Comparison of ENCODE assay signal across 19 mouse cellular contexts in the genomic region with DNA sequence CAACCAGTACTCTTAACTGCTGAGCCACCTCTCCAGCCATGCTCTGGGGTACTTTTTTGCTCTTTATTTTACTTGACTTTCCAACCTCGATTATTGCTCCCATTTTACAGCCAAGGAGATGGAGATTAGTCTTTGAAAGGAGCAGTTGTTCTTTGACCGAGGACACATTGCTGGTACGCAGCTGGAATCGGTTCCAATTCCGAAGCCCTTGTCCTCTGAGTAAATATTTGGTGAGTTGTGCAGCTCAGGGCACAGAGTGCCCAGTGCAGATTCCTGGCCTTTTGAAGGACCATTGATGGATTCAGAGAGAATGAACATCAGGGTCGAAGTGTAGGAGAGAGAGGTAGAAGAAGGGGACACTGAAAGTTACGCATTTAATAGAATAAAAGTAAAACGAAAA. TPM values are rescaled to one million over a fixed set of nuclear protein-coding genes. Genes with fewer than 3 reads are reported as not detected.
DNase-seq lines count a peak whose midpoint lies in the region; ATAC-seq and TF ChIP-seq lines count a peak whose summit lies in the region.
"Had no signal": no experiment of that assay in that cellular context is flagged by ENCODE, and none has a peak within 500 bp of the region (broad histone marks: within the 10 kb centered on the region; RNA-seq: fewer than 3 reads in every experiment).

No protein-coding gene starts in this region.

- no peaks in the 10 kb centered on the region for H3K27me3 ChIP-seq in liver, adult 2 months (ENCODE audit: control insufficient read depth, insufficient read depth, low read length)
- H3K27me3 ChIP-seq in stomach, embryonic 14.5 days (ENCODE audit: control insufficient read depth, insufficient read depth, low read length): no peaks in the 10 kb centered on the region
- no peaks in the 10 kb centered on the region for H3K27me3 ChIP-seq in stomach, postnatal 0 days (ENCODE audit: control insufficient read depth, insufficient read depth, low read length)
- no peaks in the 10 kb centered on the region for H3K27me3 ChIP-seq in liver, embryonic 12.5 days (replicated peaks)

- no peak overlapping the region for H3K9ac ChIP-seq in liver, adult 2 months (ENCODE audit: low read depth, low read length)
- no peak overlapping the region for H3K9ac ChIP-seq in stomach, embryonic 14.5 days (replicated peaks; ENCODE audit: low read depth, low read length)
- H3K9ac ChIP-seq in stomach, postnatal 0 days (ENCODE audit: low read length): no peak overlapping the region
- H3K9ac ChIP-seq in liver, embryonic 12.5 days: no peak overlapping the region
- H3K9ac ChIP-seq: forebrain, postnatal 0 days had no signal

- H3K36me3 ChIP-seq in liver, adult 2 months (ENCODE audit: control insufficient read depth, insufficient read depth, low read length): peaks cover 3% of the 10 kb centered on the region
- peaks cover 13% of the 10 kb centered on the region; the same call in 1 of the 2 replicates for H3K36me3 ChIP-seq in stomach, embryonic 14.5 days (ENCODE audit: control insufficient read depth, insufficient read depth, low read length)
- H3K36me3 ChIP-seq in stomach, postnatal 0 days (ENCODE audit: control insufficient read depth, insufficient read depth, low read length): no peaks in the 10 kb centered on the region
- peaks cover 21% of the 10 kb centered on the region; the same call in 1 of the 2 replicates for H3K36me3 ChIP-seq in liver, embryonic 12.5 days

- peaks cover 24% of the 10 kb centered on the region for H3K4me1 ChIP-seq in liver, adult 2 months (ENCODE audit: control insufficient read depth, insufficient read depth, low read length)
- H3K4me1 ChIP-seq in stomach, embryonic 14.5 days (ENCODE audit: control insufficient read depth, insufficient read depth, low read length): peaks cover 7% of the 10 kb centered on the region; the same call in 1 of the 2 replicates
- no peaks in the 10 kb centered on the region for H3K4me1 ChIP-seq in stomach, postnatal 0 days (replicated peaks; ENCODE audit: control insufficient read depth, insufficient read depth)
- peaks cover 49% of the 10 kb centered on the region for H3K4me1 ChIP-seq in liver, embryonic 12.5 days

- H3K4me2 ChIP-seq in stomach, embryonic 14.5 days (replicated peaks; ENCODE audit: low read depth, low read length): no peak overlapping the region
- H3K4me2 ChIP-seq in stomach, postnatal 0 days (replicated peaks; ENCODE audit: low read depth): no peak overlapping the region
- H3K4me2 ChIP-seq in liver, embryonic 12.5 days: peak overlapping the region; percentile 94

- H3K9me3 ChIP-seq in stomach, embryonic 14.5 days (ENCODE audit: control insufficient read depth, low read depth, low read length): no peaks in the 10 kb centered on the region
- no peaks in the 10 kb centered on the region for H3K9me3 ChIP-seq in stomach, postnatal 0 days (ENCODE audit: control insufficient read depth, low read length)
- no peaks in the 10 kb centered on the region for H3K9me3 ChIP-seq in liver, embryonic 12.5 days (replicated peaks)
- H3K9me3 ChIP-seq: heart, embryonic 10.5 days had no signal

- peak overlapping the region; percentile 83 for H3K27ac ChIP-seq in liver, adult 2 months (replicated peaks; ENCODE audit: insufficient read depth, low read depth, low read length)
- no peak overlapping the region for H3K27ac ChIP-seq in stomach, embryonic 14.5 days (ENCODE audit: low read length)
- H3K27ac ChIP-seq in stomach, postnatal 0 days (replicated peaks): no peak overlapping the region
- peak overlapping the region; percentile 50 for H3K27ac ChIP-seq in liver, embryonic 12.5 days
- H3K27ac ChIP-seq: heart, embryonic 10.5 days had no signal

- TF ChIP-seq EP300 in stomach, postnatal 0 days (optimal IDR thresholded peaks at IDR 0.05): no peak

- TF ChIP-seq CTCF in liver, adult 2 months (IDR thresholded peaks at IDR 0.05; ENCODE audit: low read depth, low read length): no peak
- no peak for TF ChIP-seq CTCF in stomach, postnatal 0 days (IDR thresholded peaks at IDR 0.05; ENCODE audit: low read depth)

- no peak for TF ChIP-seq POLR2A in liver, adult 2 months (IDR thresholded peaks at IDR 0.05; ENCODE audit: extremely low read depth, insufficient read depth, low read length)

- H3K4me3 ChIP-seq in liver, adult 2 months (ENCODE audit: insufficient read depth, low read depth, low read length): no peak overlapping the region
- H3K4me3 ChIP-seq in stomach, embryonic 14.5 days (ENCODE audit: low read depth, low read length): 0 out of 2 replicates have a peak overlapping the region, but pooled peaks have one; percentile 60
- H3K4me3 ChIP-seq in stomach, postnatal 0 days (ENCODE audit: low read depth, low read length): no peak overlapping the region
- H3K4me3 ChIP-seq in liver, embryonic 12.5 days: no peak overlapping the region

- H3K79me2 ChIP-seq in liver, adult 2 months (ENCODE audit: control insufficient read depth, insufficient read depth, low read length): peaks cover 2% of the 10 kb centered on the region; the same call in 1 of the 2 replicates

- DNase-seq in liver, adult 2 months (ENCODE audit: extremely low read depth, low read depth, low spot score): peak; percentile 97
- DNase-seq in liver: no peak
- DNase-seq in stomach, postnatal 0 days (ENCODE audit: low spot score): no peak
- DNase-seq in spleen, postnatal 4 days (ENCODE audit: low spot score in 2 of 2): no peak
- DNase-seq in left cerebral cortex, adult 18-20 months (ENCODE audit: low spot score in 2 of 2): no peak
- DNase-seq: adrenal gland, adult 2 months; forebrain, postnatal 0 days; gastrocnemius, postnatal 10 days; heart, postnatal 4 days had no signal

- 28% methylated on average over 8 of the region's 8 CpGs for WGBS in liver, adult 2 months
- WGBS in stomach, embryonic 14.5 days: 78% methylated on average over 8 of the region's 8 CpGs
- WGBS in stomach, postnatal 0 days: 74% methylated on average over 8 of the region's 8 CpGs
- 75% methylated on average over 8 of the region's 8 CpGs for WGBS in liver, embryonic 12.5 days (ENCODE audit: insufficient replicate concordance)

- ATAC-seq in stomach, embryonic 14.5 days (ENCODE audit: insufficient number of reproducible peaks, insufficient read depth, low FRiP score, low read depth): no peak
- ATAC-seq in stomach, postnatal 0 days (ENCODE audit: low FRiP score, low TSS enrichment): no peak
- ATAC-seq in liver, embryonic 12.5 days: no peak
- ATAC-seq: forebrain, postnatal 0 days; inflammation-experienced regulatory T-cells, adult 6 months had no signal

RNA-seq across cellular contexts. Expression of gene Zfp444, which starts 1.8 kb away (rescaled TPM):
- total RNA-seq in liver, adult 2 months (2014; rRNA removed): 11.0 and 17.5 TPM in 2 replicates
- 23.9 and 29.7 TPM in 2 replicates for polyA plus RNA-seq in liver, adult 2 months (2012; rRNA removed)
- polyA plus RNA-seq in stomach, embryonic 14.5 days (2014; fragmentation: Nextera tagmentation; extraction: Ambion mirVana): 43.5 and 52.4 TPM in 2 replicates
- 23.7 and 25.3 TPM in 2 replicates for polyA plus RNA-seq in stomach, postnatal 0 days (2015; fragmentation: Nextera tagmentation; extraction: Ambion mirVana)
- 25.5 and 26.3 TPM in 2 replicates for polyA plus RNA-seq in liver, embryonic 12.5 days (2016; fragmentation: Nextera tagmentation; extraction: Ambion mirVana)
- 10 to 100 TPM; 52.1 to 54.8 TPM for total RNA-seq in left cerebral cortex, adult 18-20 months (2021)

RNA-seq across cellular contexts. Expression of gene Zfp787, which starts 18.1 kb away (rescaled TPM):
- total RNA-seq in liver, adult 2 months (2014; rRNA removed): 33.7 and 36.8 TPM in 2 replicates
- polyA plus RNA-seq in liver, adult 2 months (2012; rRNA removed): 46.0 and 51.7 TPM in 2 replicates
- 14.6 and 18.1 TPM in 2 replicates for polyA plus RNA-seq in stomach, embryonic 14.5 days (2014; fragmentation: Nextera tagmentation; extraction: Ambion mirVana)
- polyA plus RNA-seq in stomach, postnatal 0 days (2015; fragmentation: Nextera tagmentation; extraction: Ambion mirVana): 36.9 and 41.2 TPM in 2 replicates
- polyA plus RNA-seq in liver, embryonic 12.5 days (2016; fragmentation: Nextera tagmentation; extraction: Ambion mirVana): 17.3 and 18.0 TPM in 2 replicates
- 10 to 100 TPM; 27.0 to 27.9 TPM for total RNA-seq in left cerebral cortex, adult 18-20 months (2021)

RNA-seq across cellular contexts. Expression of gene Galp, which starts 23.0 kb away (rescaled TPM):
- not detected in 2 replicates for total RNA-seq in liver, adult 2 months (2014; rRNA removed)
- polyA plus RNA-seq in liver, adult 2 months (2012; rRNA removed): not detected in 2 replicates
- polyA plus RNA-seq in stomach, embryonic 14.5 days (2014; fragmentation: Nextera tagmentation; extraction: Ambion mirVana): not detected in 2 replicates
- not detected in 2 replicates for polyA plus RNA-seq in stomach, postnatal 0 days (2015; fragmentation: Nextera tagmentation; extraction: Ambion mirVana)
- not detected in 2 replicates for polyA plus RNA-seq in liver, embryonic 12.5 days (2016; fragmentation: Nextera tagmentation; extraction: Ambion mirVana)
- not detected for total RNA-seq in left cerebral cortex, adult 18-20 months (2021)
- total RNA-seq: adrenal gland, adult 2 months; forebrain, postnatal 0 days; gastrocnemius, postnatal 10 days; heart, postnatal 4 days; layer of hippocampus, postnatal 10 days; left cerebral cortex, postnatal 36 days had no signal
- polyA plus RNA-seq: adrenal gland, adult 2 months; cerebellum, adult 2 months; cortical plate, adult 2 months; embryonic facial prominence, embryonic 14.5 days; forebrain, postnatal 0 days; heart, embryonic 10.5 days; inflammation-experienced regulatory T-cells, adult 6 months; thymus, postnatal 0 days had no signal

RNA-seq across cellular contexts. Expression of gene Zscan5b, which starts 48.2 kb away (rescaled TPM):
- not detected in 2 replicates for total RNA-seq in liver, adult 2 months (2014; rRNA removed)
- polyA plus RNA-seq in liver, adult 2 months (2012; rRNA removed): not detected in 2 replicates
- not detected in 2 replicates for polyA plus RNA-seq in stomach, embryonic 14.5 days (2014; fragmentation: Nextera tagmentation; extraction: Ambion mirVana)
- not detected in 2 replicates for polyA plus RNA-seq in stomach, postnatal 0 days (2015; fragmentation: Nextera tagmentation; extraction: Ambion mirVana)
- not detected in 2 replicates for polyA plus RNA-seq in liver, embryonic 12.5 days (2016; fragmentation: Nextera tagmentation; extraction: Ambion mirVana)
- total RNA-seq in left cerebral cortex, adult 18-20 months (2021): not detected
- total RNA-seq: adrenal gland, adult 2 months; forebrain, postnatal 0 days; gastrocnemius, postnatal 10 days; heart, postnatal 4 days; layer of hippocampus, postnatal 10 days; left cerebral cortex, postnatal 36 days had no signal
- polyA plus RNA-seq: adrenal gland, adult 2 months; cerebellum, adult 2 months; cortical plate, adult 2 months; embryonic facial prominence, embryonic 14.5 days; forebrain, postnatal 0 days; heart, embryonic 10.5 days; thymus, postnatal 0 days had no signal

Comparison
In these comparisons a context has a peak if more than half of its experiments do, and no peak if none do; other contexts are left out.
1. H3K27ac ChIP-seq: peak in liver, adult 2 months (single experiment) and liver, embryonic 12.5 days (single experiment); none in stomach, embryonic 14.5 days (single experiment) and stomach, postnatal 0 days (single experiment).